Mouse (Mus musculus): ENCODE measurements around the gene Spint2.

Gene Spint2

DNA sequence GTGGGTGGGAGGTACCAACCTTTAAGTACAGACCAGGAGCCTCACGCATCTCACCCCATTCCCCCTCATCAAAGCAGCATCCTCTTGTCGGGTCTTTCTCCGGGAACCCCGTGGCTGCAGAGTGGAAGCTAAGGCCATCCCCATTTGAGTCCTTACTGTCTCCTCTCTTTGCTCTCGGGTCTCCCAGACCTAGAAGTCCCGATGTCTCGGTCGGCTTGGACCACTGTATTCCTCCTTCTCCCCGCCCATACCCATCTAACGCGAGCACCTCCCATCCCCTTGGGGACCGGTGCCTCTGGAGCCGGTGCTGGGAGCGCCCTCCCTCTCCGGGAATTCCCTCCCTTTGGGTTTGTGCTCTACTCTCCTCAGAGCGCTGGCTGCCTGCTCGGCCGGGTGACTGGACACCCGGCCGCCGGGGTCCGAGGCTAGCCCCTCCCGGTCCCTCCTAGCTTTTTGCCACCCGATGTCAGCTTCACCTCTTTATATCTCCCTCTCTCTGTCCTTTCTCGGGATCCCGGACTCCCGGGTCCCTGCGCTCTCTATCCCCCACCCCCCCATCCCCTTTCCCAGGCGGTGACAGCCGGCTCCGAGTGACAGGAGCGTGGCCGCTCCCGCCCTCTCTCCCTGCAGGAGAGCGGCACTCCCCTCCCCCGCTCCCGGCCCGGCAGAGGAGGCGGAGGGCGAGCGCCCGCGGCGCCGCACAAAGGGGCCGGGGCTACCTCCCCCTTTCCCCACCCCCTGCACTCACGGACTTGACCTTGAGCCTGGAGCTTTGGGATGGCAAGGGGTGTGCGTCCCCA lies 23.0 kb upstream of the Spint2 start:
- WGBS = under 1% methylated on average over 48 of the region's 48 CpGs

DNA sequence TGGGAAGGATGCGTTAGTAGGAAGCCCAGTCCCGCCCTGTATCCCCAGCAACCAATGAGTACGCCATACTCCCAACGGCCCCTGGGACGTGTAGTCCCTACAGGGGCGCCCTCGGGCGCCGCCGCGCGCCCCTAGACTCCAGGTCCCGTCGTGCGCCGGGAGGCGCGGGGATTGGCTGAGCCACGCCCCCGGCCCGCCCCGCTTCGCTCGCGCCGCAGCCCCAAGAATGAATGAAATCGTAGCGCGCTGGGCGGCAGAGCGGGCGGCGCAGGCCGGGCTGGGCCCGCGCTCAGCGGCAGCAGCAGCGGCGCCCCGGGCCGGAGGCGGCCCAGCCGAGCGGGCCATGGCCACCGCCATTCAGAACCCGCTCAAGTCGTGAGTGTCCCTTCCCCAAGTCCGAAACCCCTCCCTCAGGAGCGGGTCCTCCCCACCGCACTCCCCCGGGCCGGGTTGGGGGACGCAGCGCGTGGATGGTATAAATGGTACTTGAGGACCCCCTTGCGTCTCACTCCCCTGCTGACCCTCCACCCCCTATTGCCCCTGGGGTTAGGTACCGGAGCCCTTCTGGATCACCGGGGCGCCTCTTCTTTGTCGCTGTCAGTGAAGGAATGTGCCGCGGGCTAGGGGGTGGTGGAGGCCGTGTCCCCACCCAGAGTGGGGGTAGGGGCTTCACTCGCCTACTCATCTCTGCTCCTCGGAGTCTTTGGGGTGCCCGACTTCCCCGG lies 22.2 kb upstream of the Spint2 start, which contains the start of gene Dpf1:
Gene Dpf1, plus strand, starts transcription at position 214 of the 725 bp plus-strand sequence.
- under 1% methylated on average over 67 of the region's 67 CpGs for WGBS

DNA sequence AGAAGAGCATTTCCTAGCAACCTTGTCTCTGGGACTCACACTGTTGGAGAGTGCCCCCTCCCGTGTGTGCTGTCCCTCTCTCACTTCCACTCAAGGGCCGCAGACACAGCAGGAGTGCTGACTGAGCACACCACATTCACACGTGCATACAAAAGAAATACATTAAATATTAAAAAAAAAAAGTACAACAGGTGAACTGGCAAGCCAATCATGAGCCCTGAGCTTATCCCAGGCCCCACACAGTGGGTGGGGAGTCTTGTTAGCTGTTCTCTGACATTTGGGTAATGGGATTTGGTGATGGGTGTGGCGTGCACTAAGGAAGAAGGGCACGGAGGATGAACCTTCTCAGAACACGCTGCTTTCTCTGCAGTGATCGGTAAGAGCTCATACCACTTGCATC lies 20.9 kb upstream of the Spint2 start:
- 71% methylated on average over 7 of the region's 7 CpGs for whole genome bisulfite sequencing

DNA sequence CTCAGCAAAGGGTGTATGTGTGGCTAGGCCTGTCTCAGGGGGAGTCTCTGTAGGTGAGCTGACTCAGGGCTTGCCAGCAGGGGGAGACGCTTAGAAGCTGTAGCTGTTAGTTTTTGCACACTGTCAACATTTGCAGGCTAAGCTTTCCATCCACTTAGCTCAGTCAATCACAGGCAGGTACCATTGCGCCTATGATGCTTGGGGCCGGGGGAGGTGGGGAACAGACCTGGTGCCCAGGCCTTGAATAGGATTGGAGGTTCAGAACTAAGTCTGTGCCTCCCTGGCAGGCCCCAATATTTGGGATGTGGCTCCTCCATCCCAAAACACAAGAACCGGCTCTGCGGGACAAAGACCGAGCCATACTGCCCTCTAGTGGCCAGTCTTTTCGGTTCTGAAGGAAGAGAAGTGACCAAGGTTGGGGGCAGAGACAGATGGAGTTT lies 19.4 kb upstream of the Spint2 start:
- 1% methylated on average over 7 of the region's 7 CpGs for WGBS

GRCm38 (mm10) chr7:29296998-29297397 lies 15.3 kb upstream of the Spint2 start:
- WGBS = 9% methylated on average over 10 of the region's 10 CpGs

- 81% methylated on average over 24 of the region's 24 CpGs for WGBS
Measured at GRCm38 (mm10) chr7:29295861-29296647, 14.3 kb upstream of the Spint2 start.

DNA sequence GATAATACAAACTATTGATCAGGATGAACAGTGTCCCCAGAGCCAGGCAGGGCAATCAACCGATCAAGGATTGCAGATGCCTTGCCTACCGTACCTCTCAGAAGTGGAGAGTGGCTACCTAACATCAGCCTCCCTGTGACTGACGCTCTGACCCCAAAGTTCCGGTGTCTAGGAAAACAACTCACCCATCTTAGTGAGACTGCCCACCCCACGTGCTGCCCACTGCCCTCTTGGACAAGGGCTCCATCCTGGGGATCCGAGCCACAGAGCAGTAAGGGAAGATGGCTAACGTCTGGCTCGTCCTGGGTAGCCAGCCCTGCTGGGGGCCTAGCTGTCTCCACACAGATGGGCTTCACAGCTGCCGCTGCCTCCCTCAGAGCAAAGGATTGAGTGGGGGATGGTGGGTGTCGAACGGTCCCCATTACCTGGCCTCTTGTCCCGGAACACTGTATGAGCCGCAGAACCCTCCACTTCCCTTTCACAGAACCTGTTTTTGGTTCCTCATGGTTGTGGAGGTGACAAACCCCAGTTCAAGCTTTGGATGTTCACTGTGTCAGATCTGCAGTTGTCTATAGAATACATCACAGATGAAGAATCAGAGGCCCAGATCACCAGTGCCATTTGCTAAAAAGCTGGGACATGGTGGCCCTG lies 12.5 kb upstream of the Spint2 start:
- 65% methylated on average over 13 of the region's 13 CpGs for WGBS

GRCm38 (mm10) chr7:29293131-29294065 lies 11.7 kb upstream of the Spint2 start:
- 53% methylated on average over 19 of the region's 19 CpGs for WGBS

- 42% methylated on average over 8 of the region's 8 CpGs for WGBS
Measured at GRCm38 (mm10) chr7:29292458-29293098, 10.9 kb upstream of the Spint2 start.

- 48% methylated on average over 6 of the region's 7 CpGs for WGBS
Measured at GRCm38 (mm10) chr7:29291616-29292457, 10.1 kb upstream of the Spint2 start.

DNA sequence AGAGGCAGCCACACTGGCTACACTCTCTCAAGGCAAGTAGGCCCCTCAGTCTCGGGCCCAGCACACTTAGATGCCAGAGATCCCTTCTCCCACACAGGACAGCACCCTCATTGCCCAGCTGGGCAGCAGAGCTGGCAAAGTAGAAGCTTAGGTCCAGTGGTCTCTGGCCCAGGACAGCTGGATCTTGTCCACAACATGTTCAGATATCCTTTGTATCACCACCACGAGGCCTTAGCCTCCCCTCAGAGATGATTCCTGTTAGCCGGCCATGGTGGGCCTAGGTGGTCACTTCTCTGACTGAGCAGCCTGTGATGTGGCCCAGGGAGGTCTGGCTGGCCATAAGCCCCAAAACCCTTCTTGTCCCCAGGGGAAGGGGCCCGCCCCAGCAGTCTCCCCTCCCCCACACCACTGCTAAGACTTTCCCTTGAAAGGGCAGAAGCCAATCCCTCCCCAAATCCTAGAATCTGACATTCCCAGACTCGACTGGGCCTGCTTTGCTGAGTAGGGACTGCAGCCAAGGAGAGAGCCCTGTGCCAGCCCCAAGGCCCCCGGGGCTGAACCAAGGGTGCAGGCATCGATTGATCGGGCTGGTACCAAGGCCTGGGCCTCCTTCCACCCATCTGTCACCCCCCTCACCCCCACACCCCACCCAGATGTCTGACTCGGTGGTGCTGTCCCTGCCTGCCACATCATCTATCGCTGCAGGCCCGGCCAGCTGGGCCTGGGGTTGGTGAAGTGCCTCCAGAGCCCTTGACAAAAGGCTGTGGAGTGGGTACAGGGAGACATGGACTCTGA lies 9.2 kb upstream of the Spint2 start:
- 68% methylated on average over 11 of the region's 11 CpGs for WGBS

DNA sequence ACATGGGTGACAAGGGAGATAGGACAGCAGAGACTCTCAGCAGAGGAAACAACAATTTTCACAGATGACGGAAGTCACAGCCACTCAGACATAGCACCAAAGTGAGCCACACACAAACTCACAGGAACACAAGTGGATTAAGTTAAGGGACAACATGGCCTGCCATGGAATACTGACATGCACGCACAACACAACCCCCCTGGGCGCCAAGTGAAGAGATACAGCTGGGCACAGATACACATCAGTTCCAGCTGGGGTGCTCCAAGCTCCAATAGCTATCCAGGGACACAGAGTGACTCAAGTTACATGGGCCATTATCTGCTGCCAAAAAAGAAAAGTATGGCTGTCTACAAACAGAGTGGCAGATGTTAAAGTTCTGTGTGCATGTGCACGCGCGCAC lies 8.1 kb upstream of the Spint2 start:
- WGBS = 82% methylated on average over 6 of the region's 6 CpGs

DNA sequence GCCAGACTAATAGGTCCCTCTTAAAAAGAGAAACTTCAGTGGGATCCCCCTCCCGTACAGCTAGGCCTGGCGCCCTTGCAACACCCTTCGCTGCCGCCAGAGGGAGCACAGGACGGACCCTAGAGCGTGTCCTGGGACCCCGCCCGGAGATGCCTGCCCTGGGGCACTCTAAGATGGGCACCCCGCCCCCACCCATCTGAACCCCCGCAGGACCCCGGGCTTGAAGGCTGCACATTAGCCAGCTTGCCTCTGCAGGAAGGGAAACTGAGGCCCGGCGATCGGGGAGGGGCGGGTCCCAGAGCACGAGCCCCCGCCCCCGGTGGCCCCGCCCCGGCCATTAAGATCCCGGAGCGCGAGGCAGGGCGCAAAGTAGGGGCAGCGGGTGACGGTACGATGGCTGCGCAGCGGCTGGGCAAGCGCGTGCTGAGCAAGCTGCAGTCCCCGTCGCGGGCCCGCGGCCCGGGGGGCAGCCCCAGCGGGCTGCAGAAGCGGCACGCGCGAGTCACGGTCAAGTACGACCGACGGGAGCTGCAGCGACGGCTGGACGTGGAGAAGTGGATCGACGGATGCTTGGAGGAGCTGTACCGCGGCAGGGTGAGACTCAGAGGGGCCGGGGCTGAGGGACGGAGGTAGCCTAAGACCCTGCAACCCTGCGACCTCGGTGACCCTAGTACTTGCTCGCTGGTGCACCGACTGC lies 7.4 kb upstream of the Spint2 start, which contains the start of gene Ppp1r14a:
Gene Ppp1r14a, plus strand, starts transcription at position 367 of the 697 bp plus-strand sequence.
- 4% methylated on average over 59 of the region's 59 CpGs for WGBS

- WGBS = 92% methylated on average over 2 of the region's 2 CpGs
Measured at GRCm38 (mm10) chr7:29288079-29288478, 6.4 kb upstream of the Spint2 start.

DNA sequence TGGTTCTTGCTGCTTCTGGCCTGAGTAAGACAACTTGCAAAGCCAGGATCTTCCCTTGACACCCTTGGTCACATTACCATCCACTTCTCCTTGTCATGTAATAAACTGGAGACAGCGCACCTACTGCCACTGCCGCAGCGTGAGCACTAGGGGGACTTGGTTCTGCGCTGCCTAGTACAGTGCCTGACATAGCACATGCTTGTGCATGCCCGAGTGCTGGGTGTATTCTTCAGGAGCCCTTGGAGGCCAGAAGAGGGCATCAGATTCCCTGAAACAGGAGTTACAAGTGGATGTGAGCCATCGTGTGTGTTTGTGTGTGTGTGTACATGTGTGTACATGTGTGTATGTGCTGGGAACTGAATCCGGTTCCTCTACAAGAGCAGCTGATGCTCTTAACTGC lies 5.8 kb upstream of the Spint2 start:
- 91% methylated on average over 7 of the region's 7 CpGs for WGBS

GRCm38 (mm10) chr7:29284523-29284922 lies 2.8 kb upstream of the Spint2 start:
- 97% methylated on average over 6 of the region's 6 CpGs for WGBS

DNA sequence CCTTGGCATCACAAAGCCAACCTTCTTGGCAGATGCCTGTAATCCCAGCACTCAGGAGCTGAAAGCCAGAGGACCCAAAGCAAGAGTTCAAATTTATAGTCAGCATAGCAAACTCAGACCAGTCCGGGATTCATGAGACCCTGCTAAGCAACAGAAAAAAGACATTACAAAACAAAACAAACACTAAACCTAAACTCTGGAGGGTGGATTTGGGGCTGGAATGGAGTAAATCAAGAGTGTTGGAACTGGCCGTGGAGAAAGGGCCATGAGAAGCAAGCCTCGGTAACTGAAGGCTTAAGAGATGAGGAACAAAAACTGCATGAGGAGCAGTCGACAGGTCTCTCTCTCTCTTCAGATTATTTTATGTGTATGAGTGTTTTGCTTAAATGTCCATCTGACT lies 2.2 kb upstream of the Spint2 start:
- WGBS = 88% methylated on average over 4 of the region's 4 CpGs

Measured in cerebral cortex, adult 2 months (tissue).